Mouse (Mus musculus) CH12.LX (cell line): ENCODE results near the gene Cd37. TPM values are rescaled to one million over a fixed set of nuclear protein-coding genes. Genes with fewer than 3 reads are reported as not detected.

Experiments used
- DNase-seq: peaks from one replicate; pipeline ENCODE4 v3.0.0-alpha.2; 2013; ENCODE audit errors: extremely low read depth
- H3K27ac ChIP-seq: 2 replicates; pipeline ENCODE4 v1.5.1; 2012; ENCODE audit warnings: low read depth, mild to moderate bottlenecking, control low read depth, moderate library complexity; ENCODE audit not compliant: insufficient read depth
- H3K27me3 ChIP-seq: replicated peaks from 2 replicates; pipeline ENCODE3; 2012; ENCODE audit warnings: inconsistent platforms
- H3K36me3 ChIP-seq, 2 experiments: replicated peaks in 1 of 2; 2 replicates each; pipeline versions ENCODE3 to v1.6.1; 2012; ENCODE audit warnings: inconsistent platforms in 1 of 2, low read length in 1 of 2, mild to moderate bottlenecking in 1 of 2, mixed read lengths in 1 of 2, moderate library complexity in 1 of 2; ENCODE audit not compliant: control insufficient read depth in 1 of 2, insufficient read depth in 1 of 2
- H3K4me1 ChIP-seq, 2 experiments: 2 replicates each; pipeline ENCODE4 v1.6.1; 2012; ENCODE audit warnings: inconsistent platforms in 1 of 2, moderate library complexity in 1 of 2; ENCODE audit not compliant: insufficient read depth in 2 of 2, control insufficient read depth in 1 of 2
- H3K4me2 ChIP-seq: 2 replicates; pipeline ENCODE4 v1.6.1; 2012; ENCODE audit warnings: low read depth, mild to moderate bottlenecking, control low read depth; ENCODE audit not compliant: poor library complexity, insufficient read depth, severe bottlenecking
- H3K4me3 ChIP-seq, 3 experiments: fragments of 150-350 bp in 1 of 3; sonication (generic) in 1 of 3; replicated peaks in 1 of 3; 2 replicates each; pipeline versions ENCODE3 to v1.5.1; 2011 to 2012; ENCODE audit warnings: low read depth in 2 of 3, low read length in 2 of 3, mild to moderate bottlenecking in 2 of 3, moderate library complexity in 2 of 3, control low read depth in 1 of 3, improper control_type of control experiment in 1 of 3, inconsistent platforms in 1 of 3, mixed read lengths in 1 of 3; ENCODE audit not compliant: poor library complexity in 1 of 3
- H3K79me2 ChIP-seq: replicated peaks from 2 replicates; pipeline ENCODE4 v1.6.1; 2012; ENCODE audit warnings: mild to moderate bottlenecking, moderate library complexity; ENCODE audit not compliant: control insufficient read depth, poor library complexity, insufficient read depth, severe bottlenecking; ENCODE audit errors: extremely low read depth
- H3K9ac ChIP-seq: 2 replicates; pipeline ENCODE4 v1.6.1; 2012; ENCODE audit warnings: low read depth, mild to moderate bottlenecking, control low read depth, moderate library complexity; ENCODE audit not compliant: insufficient read depth
- H3K9me3 ChIP-seq: replicated peaks from 2 replicates; pipeline ENCODE3; 2012; ENCODE audit warnings: low read length, inconsistent platforms, mixed read lengths
- BHLHE40 ChIP-seq: IDR thresholded peaks from 2 replicates; pipeline ENCODE4 v1.6.1; 2011; ENCODE audit warnings: mild to moderate bottlenecking, low read depth, low read length, improper control_type of control experiment
- CHD1 ChIP-seq: IDR thresholded peaks from 2 replicates; pipeline ENCODE4 v1.6.1; 2012; ENCODE audit warnings: low read depth, low read length, improper control_type of control experiment, inconsistent platforms
- CTCF ChIP-seq, 2 experiments: IDR thresholded peaks in 1 of 2; conservative IDR thresholded peaks in 1 of 2; 2 replicates each; pipeline ENCODE4 v1.5.1; 2011 to 2012; ENCODE audit warnings: low read depth in 2 of 2, low read length in 2 of 2, improper control_type of control experiment in 1 of 2, inconsistent platforms in 1 of 2, mild to moderate bottlenecking in 1 of 2, moderate library complexity in 1 of 2
- ELF1 ChIP-seq: IDR thresholded peaks from 2 replicates; pipeline ENCODE4 v1.6.1; 2014; ENCODE audit warnings: low read depth, mild to moderate bottlenecking, inconsistent platforms, low read length, improper control_type of control experiment
- EP300 ChIP-seq: IDR thresholded peaks from 2 replicates; pipeline ENCODE4 v1.6.1; 2011; ENCODE audit warnings: low read length, improper control_type of control experiment
- ETS1 ChIP-seq: conservative IDR thresholded peaks from 2 replicates; pipeline ENCODE4 v1.6.1; 2012; ENCODE audit warnings: low read depth, mild to moderate bottlenecking, inconsistent platforms, low read length, improper control_type of control experiment, moderate library complexity
- GABPA ChIP-seq: IDR thresholded peaks from 2 replicates; pipeline ENCODE4 v1.6.1; 2012; ENCODE audit warnings: low read depth, low read length, improper control_type of control experiment, inconsistent platforms; ENCODE audit not compliant: insufficient replicate concordance
- HCFC1 ChIP-seq: IDR thresholded peaks from 2 replicates; pipeline ENCODE4 v1.6.1; 2012; ENCODE audit warnings: low read depth, mild to moderate bottlenecking, inconsistent platforms, low read length, improper control_type of control experiment
- IRF4 ChIP-seq: IDR thresholded peaks from 2 replicates; pipeline ENCODE4 v1.6.1; 2014; ENCODE audit warnings: low read depth, mild to moderate bottlenecking, inconsistent platforms, low read length, improper control_type of control experiment
- MAFK ChIP-seq: IDR thresholded peaks from 2 replicates; pipeline ENCODE4 v1.6.1; 2011; ENCODE audit warnings: low read length, improper control_type of control experiment; ENCODE audit not compliant: insufficient replicate concordance
- MAX ChIP-seq: IDR thresholded peaks from 2 replicates; pipeline ENCODE4 v1.6.1; 2011; ENCODE audit warnings: low read length, improper control_type of control experiment
- MAZ ChIP-seq: IDR thresholded peaks from 2 replicates; pipeline ENCODE4 v1.6.1; 2012; ENCODE audit warnings: low read depth, mild to moderate bottlenecking, inconsistent platforms, low read length, improper control_type of control experiment, moderate library complexity
- MEF2A ChIP-seq: IDR thresholded peaks from 2 replicates; pipeline ENCODE4 v1.6.1; 2014; ENCODE audit warnings: low read depth, mild to moderate bottlenecking, inconsistent platforms, low read length, improper control_type of control experiment, borderline replicate concordance
- NRF1 ChIP-seq: IDR thresholded peaks from 2 replicates; pipeline ENCODE4 v1.6.1; 2014; ENCODE audit warnings: low read depth, mild to moderate bottlenecking, inconsistent platforms, low read length, improper control_type of control experiment, moderate library complexity
- RAD21 ChIP-seq: IDR thresholded peaks from 2 replicates; pipeline ENCODE4 v1.6.1; 2011; ENCODE audit warnings: low read depth, mild to moderate bottlenecking, low read length, improper control_type of control experiment, moderate library complexity
- RCOR1 ChIP-seq: conservative IDR thresholded peaks from 2 replicates; pipeline ENCODE4 v1.6.1; 2012; ENCODE audit warnings: low read depth, mild to moderate bottlenecking, inconsistent platforms, low read length, improper control_type of control experiment
- SMC3 ChIP-seq: IDR thresholded peaks from 2 replicates; pipeline ENCODE4 v1.6.1; 2011; ENCODE audit warnings: low read depth, low read length, improper control_type of control experiment
- TBP ChIP-seq: conservative IDR thresholded peaks from 2 replicates; pipeline ENCODE4 v1.6.1; 2011; ENCODE audit warnings: low read depth, low read length, improper control_type of control experiment
- TCF12 ChIP-seq: IDR thresholded peaks from 2 replicates; pipeline ENCODE4 v1.6.1; 2014; ENCODE audit warnings: low read depth, mild to moderate bottlenecking, inconsistent platforms, low read length, improper control_type of control experiment
- UBTF ChIP-seq: IDR thresholded peaks from 2 replicates; pipeline ENCODE4 v1.6.1; 2012; ENCODE audit warnings: low read depth, mild to moderate bottlenecking, inconsistent platforms, low read length, improper control_type of control experiment, moderate library complexity
- dilution Hi-C: fragments of 300-500 bp; cut with MboI; formaldehyde crosslinking; loops from 2 replicates; pipeline ENCODE4 v1.14.3; 2020; ENCODE audit warnings: low sequenced_read_pairs; ENCODE audit not compliant: extremely low pct_unique_long_range_greater_than_20kb, extremely low pct_ligation_motif_present
- in situ Hi-C: fragments of 300-500 bp; cut with MboI; formaldehyde crosslinking; loops from 3 replicates; pipeline ENCODE4 v1.14.3; 2019; ENCODE audit warnings: low sequenced_read_pairs, low pct_ligation_motif_present, low pct_unique_long_range_greater_than_20kb, mixed read lengths
- polyA plus RNA-seq: library from polyadenylated mRNA; unstranded; fragments of >175 nt; gene quantifications from 2 replicates; pipeline ENCODE4 v1.2.1, GENCODE M21; 2012; ENCODE audit warnings: low read depth; ENCODE audit not compliant: insufficient read length
- total RNA-seq, 2 experiments: library from RNA; depleted of rRNA; stranded (reverse); fragments of 300-350 nt in 1 of 2; fragments of >200 nt in 1 of 2; gene quantifications; 2 replicates each; pipeline ENCODE4 v1.2.3; 2012 to 2014

Gene Cd37
- total and polyA plus RNA-seq, 3 experiments, result 73.8 to 437 (median 91.1) TPM

DNA sequence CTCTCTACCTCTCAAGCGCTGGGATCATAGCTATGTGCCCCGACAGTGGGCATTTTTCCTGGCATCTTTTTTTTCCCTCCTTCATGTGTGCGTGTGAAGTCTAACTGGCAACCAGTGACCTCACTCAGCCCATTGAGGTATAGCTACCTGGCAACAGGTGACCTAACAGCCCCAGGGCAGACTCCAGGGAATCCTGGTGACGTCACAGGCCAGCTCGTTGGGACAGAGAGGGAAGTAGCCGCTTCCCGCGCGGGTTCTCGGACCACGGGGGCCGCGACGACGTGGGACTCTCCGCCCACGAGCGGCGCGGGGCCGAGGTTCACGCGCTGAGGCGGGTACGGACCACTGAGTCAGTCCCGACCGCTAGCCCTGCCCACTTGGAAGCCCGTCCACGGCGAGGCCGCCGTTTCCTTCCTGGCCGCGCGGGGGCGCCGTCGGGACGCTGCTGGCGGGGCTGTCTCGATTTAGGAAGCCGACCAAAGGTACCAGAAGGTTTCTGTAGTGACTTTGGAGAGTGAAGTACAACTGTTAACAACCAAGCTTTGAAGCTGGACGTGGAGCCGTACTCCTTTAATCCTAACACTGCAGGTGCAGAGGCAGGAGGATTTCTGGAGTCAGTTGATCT, 38.3 kb upstream of the Cd37 start, which contains the start of gene Slc6a21:
Gene Slc6a21 (plus strand): TSS at position 378 of the 625 bp plus-strand sequence.
- peak; percentile 57 for DNase-seq
- dilution Hi-C loops (no loop called here), in situ Hi-C loops (no loop called here)
- Histone ChIP-seq H3K27me3 (peaks cover 10% of the 10 kb centered on the region), H3K4me1 (peaks cover 3 to 27% of the 10 kb centered on the region in 2 experiments; a peak in 3 of 4 replicates), H3K79me2 (no peaks in the 10 kb centered on the region), H3K4me2 (peak within 1 kb of the TSS; percentile 40), H3K9me3 (no peaks in the 10 kb centered on the region), H3K4me3 (peak within 1 kb of the TSS; percentile 30 to 52 (median 37)), H3K36me3 (no peaks in the 10 kb centered on the region), H3K9ac (no peak within 1 kb of the TSS), H3K27ac (no peak within 1 kb of the TSS)
- TF ChIP-seq MAFK (no peak), HCFC1 (no peak), CTCF (conservative IDR thresholded peaks at IDR 0.05 in 1 of 2, IDR thresholded peaks at IDR 0.05 in 1 of 2; ENCODE audit: low read depth in 2 of 2, low read length in 2 of 2) (peak; percentile 43 to 88; a peak in 2 of 4 replicates), SMC3 (peak; percentile 72), ELF1 (0 out of 2 replicates have a peak, but pooled peaks have one; percentile 18), NRF1 (0 out of 2 replicates have a peak, but pooled peaks have one; percentile 17), RCOR1 (no peak), GABPA (no peak), RAD21 (peak; percentile 70), IRF4 (0 out of 2 replicates have a peak, but pooled peaks have one; percentile 15), TBP (no peak), UBTF (no peak)

DNA sequence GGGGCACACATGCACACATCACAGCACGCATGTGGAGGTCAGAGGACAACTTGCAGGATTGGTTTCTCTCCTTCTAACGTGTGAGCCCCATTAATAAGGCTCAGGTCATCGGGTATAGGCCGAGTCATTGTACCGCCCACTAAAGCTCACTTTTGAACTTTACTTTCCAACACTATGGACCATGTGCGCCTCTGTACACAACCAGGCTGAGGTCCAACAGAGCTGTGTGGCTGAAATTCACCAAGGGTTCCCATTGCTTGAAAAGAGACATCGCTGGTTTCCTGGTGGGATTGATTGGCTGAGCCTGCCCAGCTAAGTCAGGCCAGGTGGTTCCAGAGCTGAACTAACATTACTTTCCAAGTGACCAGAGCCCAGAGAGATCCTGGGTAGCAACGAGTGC, 34.8 kb upstream of the Cd37 start:
- H3K36me3 ChIP-seq, result no peaks in the 10 kb centered on the region
- H3K9ac ChIP-seq, result no peak overlapping the region
- H3K4me3 ChIP-seq, result no peak overlapping the region
- peaks cover 6% of the 10 kb centered on the region for H3K9me3 ChIP-seq
- peaks cover 3 to 21% of the 10 kb centered on the region in 2 experiments; a peak in 3 of 4 replicates for H3K4me1 ChIP-seq
- H3K4me2 ChIP-seq, result no peak overlapping the region
- TF ChIP-seq MAZ, result no peak
- no peak for TF ChIP-seq ETS1
- TF ChIP-seq MAX, result no peak
- no peak for TF ChIP-seq CHD1
- no peak for TF ChIP-seq BHLHE40
- TF ChIP-seq CTCF (conservative IDR thresholded peaks at IDR 0.05 in 1 of 2, IDR thresholded peaks at IDR 0.05 in 1 of 2; ENCODE audit: low read depth in 2 of 2, low read length in 2 of 2), result no peak
- no peak for TF ChIP-seq ELF1
- no peak for TF ChIP-seq MEF2A
- no peak for TF ChIP-seq EP300
- no peak for TF ChIP-seq TCF12
- H3K27ac ChIP-seq, result no peak overlapping the region
- H3K79me2 ChIP-seq, result no peaks in the 10 kb centered on the region
- dilution Hi-C loops (no loop called here), in situ Hi-C loops (loop anchor here (5.0 kb wide), 1 partner anchor 36 kb away; the partner anchor contains the start of gene Cd37)
- no peaks in the 10 kb centered on the region for H3K27me3 ChIP-seq
- DNase-seq, result no peak
